Mouse (Mus musculus): ENCODE measurements around the gene Ccdc54. TPM values are rescaled to one million over a fixed set of nuclear protein-coding genes. Genes with fewer than 3 reads are reported as not detected.

Gene Ccdc54
- polyA plus RNA-seq, 1 experiment from 2014 or later, result not detected

Other genes starting within 250 kb of the Ccdc54 start
- gene Bbx, start 158.8 kb downstream of the Ccdc54 start, polyA plus RNA-seq (2016; fragmentation: Nextera tagmentation; extraction: Ambion mirVana), result 41.3 and 46.6 TPM in 2 replicates

Data from limb, embryonic 12.5 days (tissue).